Mouse (Mus musculus) embryonic facial prominence, embryonic 13.5 days (tissue): Measurements from ENCODE around the gene Wasf1. TPM values are rescaled to one million over a fixed set of nuclear protein-coding genes. Genes with fewer than 3 reads are reported as not detected.

Experiments used
- ATAC-seq: fragments of 200-750 bp; cut with Nextera tagmentation; 2 replicates; pipeline ENCODE4 v1.8.0; 2017; ENCODE audit warnings: low read depth; ENCODE audit not compliant: insufficient number of reproducible peaks, insufficient read depth, low FRiP score, low TSS enrichment
- H3K27ac ChIP-seq: fragments of 300-500 bp; sonication (generic); 2 replicates; pipeline ENCODE4 v1.5.1; 2015; ENCODE audit warnings: moderate library complexity, mild to moderate bottlenecking, inconsistent platforms
- H3K27me3 ChIP-seq: fragments of 300-500 bp; sonication (generic); 2 replicates; pipeline ENCODE4 v1.6.1; 2015; ENCODE audit warnings: mild to moderate bottlenecking, inconsistent platforms
- H3K36me3 ChIP-seq: fragments of 300-500 bp; sonication (generic); 2 replicates; pipeline ENCODE4 v1.6.1; 2015; ENCODE audit warnings: mild to moderate bottlenecking, inconsistent platforms
- H3K4me1 ChIP-seq: fragments of 300-500 bp; sonication (generic); 2 replicates; pipeline ENCODE4 v1.6.1; 2015; ENCODE audit warnings: inconsistent platforms
- H3K4me2 ChIP-seq: fragments of 300-500 bp; sonication (generic); 2 replicates; pipeline ENCODE4 v1.6.1; 2015; ENCODE audit warnings: moderate library complexity, mild to moderate bottlenecking, inconsistent platforms
- H3K4me3 ChIP-seq: fragments of 300-500 bp; sonication (generic); 2 replicates; pipeline ENCODE4 v1.5.1; 2015; ENCODE audit warnings: mild to moderate bottlenecking, inconsistent platforms
- H3K9ac ChIP-seq: fragments of 300-500 bp; sonication (generic); 2 replicates; pipeline ENCODE4 v1.6.1; 2015; ENCODE audit warnings: mild to moderate bottlenecking, inconsistent platforms
- H3K9me3 ChIP-seq: fragments of 300-500 bp; sonication (generic); 2 replicates; pipeline ENCODE4 v1.6.1; 2016; ENCODE audit warnings: inconsistent platforms
- WGBS: fragments of 180-500 bp; shearing (Covaris S2); methylation state at CpG from one replicate; pipeline ENCODE4 v1.1.7; 2015; ENCODE audit warnings: mixed read lengths; 5-methylcytosine and 5-hydroxymethylcytosine counted together
- polyA plus RNA-seq: library from polyadenylated mRNA; unstranded; fragments of >200 nt; fragmentation: Nextera tagmentation; extraction: Ambion mirVana; gene quantifications from 2 replicates; pipeline ENCODE4 v1.2.1, GENCODE M21; 2015

The Wasf1 gene
- polyA plus RNA-seq, 1 experiment from 2014 or later: 27.3 TPM

- no peak for ATAC-seq
- H3K4me2 ChIP-seq: no peak overlapping the region
- no peak overlapping the region for H3K4me3 ChIP-seq
- no peak overlapping the region for H3K27ac ChIP-seq
- no peaks in the 10 kb centered on the region for H3K27me3 ChIP-seq
- WGBS: 86% methylated on average over 2 of the region's 2 CpGs
- H3K36me3 ChIP-seq: peaks cover 36% of the 10 kb centered on the region
- no peaks in the 10 kb centered on the region for H3K4me1 ChIP-seq
- H3K9ac ChIP-seq: no peak overlapping the region
- H3K9me3 ChIP-seq: peaks cover 3% of the 10 kb centered on the region; the same call in 1 of the 2 replicates
Measured at GRCm38 (mm10) chr10:40868081-40868480, 15.2 kb upstream of the Wasf1 start.

- no peak for ATAC-seq
- Histone ChIP-seq H3K9ac (no peak overlapping the region), H3K4me2 (no peak overlapping the region), H3K27ac (no peak overlapping the region), H3K36me3 (peaks cover 15% of the 10 kb centered on the region), H3K27me3 (no peaks in the 10 kb centered on the region), H3K9me3 (no peaks in the 10 kb centered on the region), H3K4me1 (no peaks in the 10 kb centered on the region), H3K4me3 (no peak overlapping the region)
- 96% methylated on average over 2 of the region's 2 CpGs for WGBS
Measured at GRCm38 (mm10) chr10:40871301-40871700, 12.0 kb upstream of the Wasf1 start.

- H3K4me2 ChIP-seq: no peak overlapping the region
- no peak overlapping the region for H3K27ac ChIP-seq
- 93% methylated on average over 2 of the region's 2 CpGs for WGBS
- H3K9ac ChIP-seq: no peak overlapping the region
- H3K27me3 ChIP-seq: no peaks in the 10 kb centered on the region
- H3K36me3 ChIP-seq: peaks cover 10% of the 10 kb centered on the region; the same call in 1 of the 2 replicates
- H3K4me1 ChIP-seq: no peaks in the 10 kb centered on the region
- no peaks in the 10 kb centered on the region for H3K9me3 ChIP-seq
- no peak overlapping the region for H3K4me3 ChIP-seq
- no peak for ATAC-seq
Measured at GRCm38 (mm10) chr10:40872052-40872451, 11.2 kb upstream of the Wasf1 start.

GRCm38 (mm10) chr10:40878246-40878645, 5.0 kb upstream of the Wasf1 start:
- Histone ChIP-seq H3K27me3 (no peaks in the 10 kb centered on the region), H3K4me3 (no peak overlapping the region), H3K4me2 (no peak overlapping the region), H3K9ac (no peak overlapping the region), H3K27ac (no peak overlapping the region), H3K9me3 (no peaks in the 10 kb centered on the region), H3K36me3 (0 out of 2 replicates have a peak, but pooled peaks cover 5% of the 10 kb centered on the region), H3K4me1 (peaks cover 18% of the 10 kb centered on the region)
- no peak for ATAC-seq
- WGBS: 87% methylated on average over 3 of the region's 3 CpGs

GRCm38 (mm10) chr10:40879969-40880368, 3.3 kb upstream of the Wasf1 start:
- Histone ChIP-seq H3K9me3 (no peaks in the 10 kb centered on the region), H3K36me3 (0 out of 2 replicates have a peak, but pooled peaks cover 5% of the 10 kb centered on the region), H3K27ac (no peak overlapping the region), H3K4me2 (no peak overlapping the region), H3K4me1 (peaks cover 18% of the 10 kb centered on the region), H3K9ac (no peak overlapping the region), H3K27me3 (no peaks in the 10 kb centered on the region), H3K4me3 (no peak overlapping the region)
- ATAC-seq: no peak
- 87% methylated on average over 9 of the region's 9 CpGs for WGBS

- Histone ChIP-seq H3K36me3 (no peaks in the 10 kb centered on the region), H3K27ac (no peak overlapping the region), H3K4me3 (no peak overlapping the region), H3K4me1 (peaks cover 18% of the 10 kb centered on the region), H3K27me3 (no peaks in the 10 kb centered on the region), H3K9me3 (no peaks in the 10 kb centered on the region), H3K4me2 (peak overlapping the region; percentile 75), H3K9ac (no peak overlapping the region)
- ATAC-seq: no peak
- WGBS: 72% methylated on average over 3 of the region's 3 CpGs
Measured at GRCm38 (mm10) chr10:40881236-40881635, 2.0 kb upstream of the Wasf1 start.

- H3K9me3 ChIP-seq: no peaks in the 10 kb centered on the region
- peak overlapping the region; percentile 91 for H3K4me3 ChIP-seq
- H3K4me1 ChIP-seq: peaks cover 18% of the 10 kb centered on the region
- WGBS: 14% methylated on average over 9 of the region's 9 CpGs
- no peaks in the 10 kb centered on the region for H3K36me3 ChIP-seq
- H3K4me2 ChIP-seq: peak overlapping the region; percentile 75
- H3K27ac ChIP-seq: peak overlapping the region; percentile 74
- ATAC-seq: no peak
- peak overlapping the region; percentile 94 for H3K9ac ChIP-seq
- H3K27me3 ChIP-seq: no peaks in the 10 kb centered on the region
Measured at GRCm38 (mm10) chr10:40882333-40882732, 942 bp upstream of the Wasf1 start.

- under 1% methylated on average over 80 of the region's 87 CpGs for WGBS
- Histone ChIP-seq H3K4me2 (peak overlapping the region; percentile 75), H3K36me3 (no peaks in the 10 kb centered on the region), H3K9ac (peak overlapping the region; percentile 94), H3K4me1 (peaks cover 18% of the 10 kb centered on the region), H3K9me3 (no peaks in the 10 kb centered on the region), H3K27ac (peak overlapping the region; percentile 96), H3K4me3 (peak overlapping the region; percentile 91), H3K27me3 (no peaks in the 10 kb centered on the region)
- peak; percentile 86 for ATAC-seq
Measured at GRCm38 (mm10) chr10:40883644-40884278, 486 bp downstream of the Wasf1 start.

GRCm38 (mm10) chr10:40884279-40884806, 1.1 kb downstream of the Wasf1 start:
- Histone ChIP-seq H3K9ac (peak overlapping the region; percentile 94), H3K27me3 (no peaks in the 10 kb centered on the region), H3K4me1 (peaks cover 18% of the 10 kb centered on the region), H3K9me3 (no peaks in the 10 kb centered on the region), H3K27ac (peak overlapping the region; percentile 96), H3K4me2 (peak overlapping the region; percentile 75), H3K36me3 (no peaks in the 10 kb centered on the region), H3K4me3 (peak overlapping the region; percentile 91)
- under 1% methylated on average over 40 of the region's 40 CpGs for WGBS
- ATAC-seq: peak; percentile 3; the same call in 1 of the 2 replicates

- no peaks in the 10 kb centered on the region for H3K27me3 ChIP-seq
- no peak overlapping the region for H3K9ac ChIP-seq
- WGBS: 63% methylated on average over 7 of the region's 7 CpGs
- no peak for ATAC-seq
- no peak overlapping the region for H3K4me2 ChIP-seq
- H3K9me3 ChIP-seq: no peaks in the 10 kb centered on the region
- H3K4me3 ChIP-seq: no peak overlapping the region
- H3K27ac ChIP-seq: no peak overlapping the region
- H3K36me3 ChIP-seq: no peaks in the 10 kb centered on the region
- peaks cover 13% of the 10 kb centered on the region for H3K4me1 ChIP-seq
Measured at GRCm38 (mm10) chr10:40885432-40885831, 2.2 kb downstream of the Wasf1 start.

GRCm38 (mm10) chr10:40887316-40887715, 4.0 kb downstream of the Wasf1 start:
- H3K4me2 ChIP-seq: no peak overlapping the region
- H3K9me3 ChIP-seq: no peaks in the 10 kb centered on the region
- WGBS: 84% methylated on average over 2 of the region's 2 CpGs
- H3K4me3 ChIP-seq: no peak overlapping the region
- H3K27me3 ChIP-seq: no peaks in the 10 kb centered on the region
- H3K4me1 ChIP-seq: no peaks in the 10 kb centered on the region
- no peaks in the 10 kb centered on the region for H3K36me3 ChIP-seq
- no peak overlapping the region for H3K27ac ChIP-seq
- no peak overlapping the region for H3K9ac ChIP-seq
- ATAC-seq: no peak

- Histone ChIP-seq H3K36me3 (no peaks in the 10 kb centered on the region), H3K9ac (no peak overlapping the region), H3K4me2 (no peak overlapping the region), H3K27ac (no peak overlapping the region), H3K27me3 (no peaks in the 10 kb centered on the region), H3K9me3 (no peaks in the 10 kb centered on the region), H3K4me1 (no peaks in the 10 kb centered on the region), H3K4me3 (no peak overlapping the region)
- WGBS: 88% methylated on average over 4 of the region's 4 CpGs
- no peak for ATAC-seq
Measured at GRCm38 (mm10) chr10:40889146-40889545, 5.9 kb downstream of the Wasf1 start.
